Mouse (Mus musculus) intestine, postnatal 0 days (tissue): Measurements from ENCODE around the gene Mymk. TPM values are rescaled to one million over a fixed set of nuclear protein-coding genes. Genes with fewer than 3 reads are reported as not detected.

ENCODE experiments used
- ATAC-seq: fragments of 200-750 bp; cut with Nextera tagmentation; 2 replicates; pipeline ENCODE4 v1.8.0; 2017; ENCODE audit warnings: mild to moderate bottlenecking, moderate TSS enrichment, moderate library complexity
- H3K27ac ChIP-seq: fragments of 300-500 bp; sonication (generic); 2 replicates; pipeline ENCODE4 v1.5.1; 2014; ENCODE audit warnings: mild to moderate bottlenecking, low read depth, low read length, moderate library complexity
- H3K27me3 ChIP-seq: fragments of 300-500 bp; sonication (generic); replicated peaks from 2 replicates; pipeline ENCODE4 v1.6.1; 2014; ENCODE audit warnings: low read length, mixed read lengths; ENCODE audit not compliant: control insufficient read depth, insufficient read depth
- H3K36me3 ChIP-seq: fragments of 300-500 bp; sonication (generic); 2 replicates; pipeline ENCODE4 v1.6.1; 2014; ENCODE audit warnings: mild to moderate bottlenecking, moderate library complexity; ENCODE audit not compliant: control insufficient read depth, insufficient read depth
- H3K4me1 ChIP-seq: fragments of 300-500 bp; sonication (generic); replicated peaks from 2 replicates; pipeline ENCODE4 v1.6.1; 2014; ENCODE audit warnings: antibody characterized with exemption, low read length, mixed read lengths; ENCODE audit not compliant: control insufficient read depth, insufficient read depth
- H3K4me2 ChIP-seq: fragments of 300-500 bp; sonication (generic); replicated peaks from 2 replicates; pipeline ENCODE4 v1.6.1; 2014; ENCODE audit warnings: low read depth, mild to moderate bottlenecking, moderate library complexity
- H3K4me3 ChIP-seq: fragments of 300-500 bp; sonication (generic); 2 replicates; pipeline ENCODE4 v1.5.1; 2014; ENCODE audit warnings: low read depth, low read length
- H3K9ac ChIP-seq: fragments of 300-500 bp; sonication (generic); 2 replicates; pipeline ENCODE4 v1.6.1; 2014; ENCODE audit warnings: mild to moderate bottlenecking, low read depth, low read length
- H3K9me3 ChIP-seq: fragments of 300-500 bp; sonication (generic); 2 replicates; pipeline ENCODE4 v1.6.1; 2016; ENCODE audit warnings: mixed run types; ENCODE audit not compliant: control insufficient read depth
- CTCF ChIP-seq: sonication (generic); IDR thresholded peaks from 2 replicates; pipeline ENCODE4 v1.5.1; 2016; ENCODE audit warnings: low read depth, mild to moderate bottlenecking, control low read depth, antibody characterized with exemption, moderate library complexity
- whole genome bisulfite sequencing: fragments of 180-500 bp; shearing (Covaris S2); extraction: QIAGEN DNeasy Blood & Tissue Kit; methylation state at CpG from one replicate; pipeline ENCODE4 v1.1.7; 2014; 5-methylcytosine and 5-hydroxymethylcytosine counted together
- polyA plus RNA-seq: library from polyadenylated mRNA; unstranded; fragments of >200 nt; fragmentation: Nextera tagmentation; extraction: Ambion mirVana; gene quantifications from 2 replicates; pipeline ENCODE4 v1.2.1, GENCODE M21; 2015

Mymk gene
- polyA plus RNA-seq, 1 experiment from 2014 or later = not detected

GRCm38 (mm10) chr2:27036003-27036402, 36.0 kb downstream of the Mymk start:
- no peak overlapping the region for H3K4me2 ChIP-seq
- H3K36me3 ChIP-seq = no peaks in the 10 kb centered on the region
- ATAC-seq = no peak
- TF ChIP-seq CTCF = no peak
- no peaks in the 10 kb centered on the region for H3K9me3 ChIP-seq
- H3K4me1 ChIP-seq = no peaks in the 10 kb centered on the region
- H3K27ac ChIP-seq = no peak overlapping the region
- no peaks in the 10 kb centered on the region for H3K27me3 ChIP-seq
- no peak overlapping the region for H3K9ac ChIP-seq
- 42% methylated on average over 3 of the region's 3 CpGs for WGBS
- no peak overlapping the region for H3K4me3 ChIP-seq

DNA sequence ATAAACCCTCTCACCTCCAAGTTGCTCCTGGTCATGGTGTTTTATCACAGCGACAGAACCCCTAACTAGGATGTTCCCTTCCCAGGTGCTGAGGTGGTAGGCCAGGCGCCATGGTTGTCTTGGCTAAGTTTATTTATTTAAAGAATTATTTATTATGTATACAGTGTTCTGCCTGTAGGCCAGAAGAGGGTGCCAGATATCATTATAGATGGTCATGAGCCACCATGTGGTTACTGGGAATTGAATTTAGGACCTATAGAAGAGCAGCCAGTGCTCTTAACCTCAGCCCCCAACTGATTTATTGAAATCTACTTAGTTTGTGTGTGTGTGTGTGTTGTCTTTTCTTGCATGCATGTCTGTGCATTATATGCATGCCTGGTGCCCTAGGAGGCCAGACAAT, 39.6 kb downstream of the Mymk start:
- Histone ChIP-seq H3K4me3 (no peak overlapping the region), H3K9me3 (no peaks in the 10 kb centered on the region), H3K4me2 (no peak overlapping the region), H3K27ac (no peak overlapping the region), H3K9ac (no peak overlapping the region), H3K4me1 (no peaks in the 10 kb centered on the region), H3K36me3 (no peaks in the 10 kb centered on the region), H3K27me3 (no peaks in the 10 kb centered on the region)
- peak; percentile 40; the same call in 1 of the 2 replicates for TF ChIP-seq CTCF
- 49% methylated on average over 2 of the region's 2 CpGs for WGBS
- no peak for ATAC-seq

GRCm38 (mm10) chr2:27028437-27029015, 43.5 kb downstream of the Mymk start:
- no peaks in the 10 kb centered on the region for H3K27me3 ChIP-seq
- no peak for TF ChIP-seq CTCF
- H3K36me3 ChIP-seq = no peaks in the 10 kb centered on the region
- ATAC-seq = no peak; the same call in 1 of the 2 replicates
- no peaks in the 10 kb centered on the region for H3K4me1 ChIP-seq
- H3K9ac ChIP-seq = no peak overlapping the region
- no peak overlapping the region for H3K27ac ChIP-seq
- 55% methylated on average over 4 of the region's 4 CpGs for WGBS
- H3K9me3 ChIP-seq = no peaks in the 10 kb centered on the region
- no peak overlapping the region for H3K4me3 ChIP-seq
- H3K4me2 ChIP-seq = peak overlapping the region; percentile 54

- H3K27ac ChIP-seq = no peak within 1 kb of the TSS
- peak within 1 kb of the TSS; percentile 10; the same call in 1 of the 2 replicates for H3K4me3 ChIP-seq
- H3K4me2 ChIP-seq = peak within 1 kb of the TSS; percentile 54
- peak; percentile 96 for ATAC-seq
- H3K27me3 ChIP-seq = no peaks in the 10 kb centered on the region
- H3K9me3 ChIP-seq = no peaks in the 10 kb centered on the region
- no peak within 1 kb of the TSS for H3K9ac ChIP-seq
- no peak for TF ChIP-seq CTCF
- H3K4me1 ChIP-seq = no peaks in the 10 kb centered on the region
- WGBS = 2% methylated on average over 38 of the region's 38 CpGs
- no peaks in the 10 kb centered on the region for H3K36me3 ChIP-seq
Observed at GRCm38 (mm10) chr2:27027618-27028436, 44.2 kb downstream of the Mymk start, which contains the start of gene Slc2a6. Slc2a6 (minus strand) TSS chr2:27027998.

DNA sequence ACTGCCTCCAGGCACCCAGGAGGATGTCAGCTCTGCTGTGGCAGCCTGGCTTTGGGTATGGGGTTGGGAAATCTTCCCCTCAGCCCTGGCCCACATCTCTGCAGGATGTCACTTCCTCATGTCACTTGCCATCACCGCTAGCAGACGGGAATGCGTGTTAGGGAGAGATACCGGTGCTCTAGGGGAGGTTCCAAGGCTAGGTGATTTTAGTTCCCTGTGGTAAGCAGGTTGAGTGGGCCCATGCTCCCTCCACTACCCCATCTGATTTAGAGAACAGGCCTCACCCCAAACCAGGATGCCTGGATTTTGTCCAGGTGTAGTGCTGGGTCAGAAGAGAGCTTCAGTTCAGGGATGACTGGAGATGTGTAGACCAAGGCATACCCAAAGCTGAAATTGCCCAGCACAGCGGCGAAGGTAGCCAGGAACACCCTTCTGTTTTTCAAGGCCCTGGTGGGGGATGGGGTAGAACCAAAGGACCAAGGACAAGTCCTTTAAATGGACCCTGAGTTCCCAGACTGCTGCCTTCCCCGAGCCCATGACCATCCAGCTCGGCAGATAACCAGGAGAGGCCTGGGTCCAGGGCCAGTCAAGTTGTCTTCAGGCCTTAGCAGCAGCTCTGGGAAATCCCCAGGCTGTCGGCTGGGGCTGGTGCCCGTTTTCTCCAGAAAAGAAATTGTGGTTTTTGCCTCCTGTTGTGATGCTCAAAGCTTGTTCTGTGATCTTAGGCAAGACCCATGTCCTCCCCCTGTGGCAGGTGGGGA, 44.9 kb downstream of the Mymk start:
- H3K27ac ChIP-seq = no peak overlapping the region
- H3K4me2 ChIP-seq = peak overlapping the region; percentile 54; the same call in 1 of the 2 replicates
- TF ChIP-seq CTCF = no peak
- H3K4me3 ChIP-seq = no peak overlapping the region
- no peaks in the 10 kb centered on the region for H3K36me3 ChIP-seq
- WGBS = 70% methylated on average over 10 of the region's 10 CpGs
- no peak for ATAC-seq
- no peaks in the 10 kb centered on the region for H3K4me1 ChIP-seq
- H3K27me3 ChIP-seq = no peaks in the 10 kb centered on the region
- no peak overlapping the region for H3K9ac ChIP-seq
- no peaks in the 10 kb centered on the region for H3K9me3 ChIP-seq

GRCm38 (mm10) chr2:27026332-27026731, 45.6 kb downstream of the Mymk start:
- Histone ChIP-seq H3K9me3 (no peaks in the 10 kb centered on the region), H3K27ac (no peak overlapping the region), H3K4me1 (no peaks in the 10 kb centered on the region), H3K4me3 (no peak overlapping the region), H3K36me3 (no peaks in the 10 kb centered on the region), H3K4me2 (no peak overlapping the region), H3K27me3 (no peaks in the 10 kb centered on the region), H3K9ac (no peak overlapping the region)
- ATAC-seq = no peak
- TF ChIP-seq CTCF = no peak
- WGBS = 95% methylated on average over 3 of the region's 3 CpGs
